Mouse (Mus musculus) brain, embryonic 14.5 days (tissue): ENCODE data around the gene Fam163b. TPM values are rescaled to one million over a fixed set of nuclear protein-coding genes. Genes with fewer than 3 reads are reported as not detected.

Source experiments
- DNase-seq: peaks from one replicate; pipeline ENCODE4 v3.0.0-alpha.2; 2011; ENCODE audit warnings: low read depth
- CTCF ChIP-seq: fragments of 200-500 bp; IDR thresholded peaks from 2 replicates; pipeline ENCODE4 v1.5.1; 2012; ENCODE audit warnings: inconsistent platforms, mild to moderate bottlenecking, moderate library complexity, borderline replicate concordance; ENCODE audit not compliant: insufficient read depth, insufficient read length; ENCODE audit errors: extremely low read depth
- POLR2A ChIP-seq: fragments of 200-500 bp; IDR thresholded peaks from 2 replicates; pipeline ENCODE4 v1.6.1; 2012; ENCODE audit warnings: mild to moderate bottlenecking, inconsistent platforms, borderline replicate concordance; ENCODE audit not compliant: poor library complexity, insufficient read depth, insufficient read length, severe bottlenecking; ENCODE audit errors: extremely low read depth
- polyA plus RNA-seq: library from polyadenylated mRNA; depleted of rRNA; stranded (reverse); fragments of >200 nt; gene quantifications from 2 replicates; pipeline ENCODE4 v1.2.3, GENCODE M21; 2012; rRNA removed

Gene Fam163b
- polyA plus RNA-seq, 1 experiment, result 7.2 TPM

- DNase-seq, result no peak
- TF ChIP-seq POLR2A (no peak), CTCF (no peak)
Measured at GRCm38 (mm10) chr2:27067124-27067523, 75.2 kb downstream of the Fam163b start.

Other genes with a start within 250 kb of the Fam163b start
- gene Surf6, start 239.6 kb downstream of the Fam163b start, polyA plus RNA-seq, result 24.6 and 30.1 TPM in 2 replicates
- gene Med22, start 231.8 kb downstream of the Fam163b start, polyA plus RNA-seq, result 119 and 181 TPM in 2 replicates
- gene Rpl7a, start 231.7 kb downstream of the Fam163b start, polyA plus RNA-seq, result 1,440 and 1,580 TPM in 2 replicates
- 51.2 and 56.7 TPM in 2 replicates for gene Surf2, start 226.1 kb downstream of the Fam163b start, polyA plus RNA-seq
- 60.6 and 68.5 TPM in 2 replicates for gene Surf1, start 226.0 kb downstream of the Fam163b start, polyA plus RNA-seq
- 97.7 and 102 TPM in 2 replicates for gene Surf4, start 208.6 kb downstream of the Fam163b start, polyA plus RNA-seq
- gene Stkld1, start 208.4 kb downstream of the Fam163b start, polyA plus RNA-seq, result 0.21 and 0.23 TPM in 2 replicates
- gene Rexo4, start 178.1 kb downstream of the Fam163b start, polyA plus RNA-seq, result 40.8 and 46.6 TPM in 2 replicates
- 0.12 TPM in 1 of 2 replicates, not detected in the other for gene Adamts13, start 169.1 kb downstream of the Fam163b start, polyA plus RNA-seq
- 95.9 and 110 TPM in 2 replicates for gene Cacfd1, start 132.6 kb downstream of the Fam163b start, polyA plus RNA-seq
- gene Slc2a6, start 114.5 kb downstream of the Fam163b start, polyA plus RNA-seq, result 7.2 and 8.2 TPM in 2 replicates
- gene Mymk, start 70.3 kb downstream of the Fam163b start, polyA plus RNA-seq, result 0.26 and 0.73 TPM in 2 replicates
- gene Adamtsl2, start 63.1 kb downstream of the Fam163b start, polyA plus RNA-seq, result 12.1 and 14.3 TPM in 2 replicates
- 0.88 and 2.7 TPM in 2 replicates for gene Dbh, start 22.7 kb upstream of the Fam163b start, polyA plus RNA-seq
- 2.8 and 4.7 TPM in 2 replicates for gene Sardh, start 105.8 kb upstream of the Fam163b start, polyA plus RNA-seq